31 mouse cellular contexts compared by ENCODE assay signal in the genomic region with DNA sequence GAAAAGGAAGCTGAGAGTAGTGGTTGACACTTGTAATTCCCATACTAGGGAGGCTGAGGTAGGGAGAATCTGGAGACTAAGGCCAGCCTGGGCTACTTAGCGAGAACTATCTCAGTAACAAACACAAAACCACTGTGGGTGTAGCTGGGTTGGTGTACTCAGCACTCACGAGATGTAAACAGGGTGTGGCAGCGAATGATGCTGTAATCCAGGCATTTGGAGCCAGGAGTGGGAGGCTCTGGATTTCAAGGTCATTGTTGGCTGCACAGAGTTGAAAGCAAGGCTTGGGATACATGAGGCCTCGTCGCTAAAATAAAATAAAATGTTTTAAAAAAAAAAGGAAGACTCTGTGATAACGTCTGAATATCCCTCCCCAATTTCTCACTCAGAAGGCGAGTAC. TPM values are rescaled to one million over a fixed set of nuclear protein-coding genes. Genes with fewer than 3 reads are reported as not detected.
"Had no signal": no experiment of that assay in that cellular context is flagged by ENCODE, and none has a peak within 500 bp of the region (broad histone marks: within the 10 kb centered on the region; RNA-seq: fewer than 3 reads in every experiment).

No protein-coding gene starts in this region.

- H3K27me3 ChIP-seq: limb, embryonic 13.5 days; liver, embryonic 13.5 days; megakaryocyte, embryonic 14.5 days; midbrain, embryonic 13.5 days; neural tube, embryonic 13.5 days; stomach, embryonic 15.5 days had no signal

- H3K27ac ChIP-seq: layer of hippocampus, adult 2 months; limb, embryonic 10.5 days; limb, embryonic 13.5 days; liver, embryonic 13.5 days; midbrain, embryonic 10.5 days; midbrain, embryonic 13.5 days; neural tube, embryonic 13.5 days; stomach, embryonic 15.5 days had no signal

- H3K4me1 ChIP-seq: limb, embryonic 10.5 days; limb, embryonic 13.5 days; liver, embryonic 13.5 days; megakaryocyte, embryonic 14.5 days; neural tube, embryonic 13.5 days; stomach, embryonic 15.5 days had no signal

- DNase-seq: kidney, adult 9 months; layer of hippocampus, adult 9-11 months; liver; liver, embryonic 13.5 days; lung, embryonic 14.5 days; lung, postnatal 10 days; lung, postnatal 36 days; retina, postnatal 1 day; right cerebral cortex, postnatal 25 days; spleen, adult 18-20 months; thymus, adult 18-20 months; thymus, postnatal 36 days had no signal

- H3K4me3 ChIP-seq: layer of hippocampus, adult 2 months; limb, embryonic 10.5 days; limb, embryonic 13.5 days; liver, embryonic 13.5 days; megakaryocyte, embryonic 14.5 days; midbrain, embryonic 10.5 days; midbrain, embryonic 13.5 days; myocyte; neural tube, embryonic 13.5 days; stomach, embryonic 15.5 days had no signal

- H3K4me2 ChIP-seq: limb, embryonic 13.5 days; liver, embryonic 13.5 days; lung, embryonic 14.5 days; midbrain, embryonic 13.5 days; neural tube, embryonic 13.5 days; stomach, embryonic 15.5 days had no signal

- H3K9me3 ChIP-seq: limb, embryonic 10.5 days; limb, embryonic 13.5 days; liver, embryonic 13.5 days; midbrain, embryonic 13.5 days; neural tube, embryonic 13.5 days; stomach, embryonic 15.5 days had no signal

- H3K36me3 ChIP-seq: limb, embryonic 10.5 days; limb, embryonic 13.5 days; liver, embryonic 13.5 days; midbrain, embryonic 10.5 days; midbrain, embryonic 13.5 days; neural tube, embryonic 13.5 days; stomach, embryonic 15.5 days had no signal

- ATAC-seq: midbrain, embryonic 13.5 days; midbrain, embryonic 16.5 days had no signal

- H3K9ac ChIP-seq: limb, embryonic 13.5 days; liver, embryonic 13.5 days; lung, embryonic 14.5 days; midbrain, embryonic 13.5 days; neural tube, embryonic 13.5 days; stomach, embryonic 15.5 days had no signal

RNA-seq across cellular contexts. Expression of a gene that starts 14.5 kb away (rescaled TPM):
- total RNA-seq: layer of hippocampus, adult 2 months; layer of hippocampus, postnatal 25 days; left cerebral cortex, adult 18-20 months; left cerebral cortex, postnatal 25 days; monocyte, adult 5-6 weeks; neutrophil, adult 5-6 weeks had no signal
- polyA plus RNA-seq: kidney, embryonic 16.5 days; large intestine, adult 2 months; limb, embryonic 10.5 days; liver, embryonic 13.5 days; liver, embryonic 16.5 days; lung, embryonic 14.5 days; midbrain, embryonic 10.5 days; midbrain, embryonic 13.5 days; midbrain, embryonic 16.5 days; myocyte; neural tube, embryonic 13.5 days; stomach, embryonic 15.5 days; urinary bladder, adult 2 months had no signal

RNA-seq across cellular contexts. Expression of a gene that starts 24.7 kb away (rescaled TPM):
- total RNA-seq: layer of hippocampus, adult 2 months; layer of hippocampus, postnatal 25 days; left cerebral cortex, adult 18-20 months; left cerebral cortex, postnatal 25 days; monocyte, adult 5-6 weeks; neutrophil, adult 5-6 weeks had no signal
- polyA plus RNA-seq: kidney, embryonic 16.5 days; large intestine, adult 2 months; limb, embryonic 10.5 days; liver, embryonic 13.5 days; liver, embryonic 16.5 days; lung, embryonic 14.5 days; midbrain, embryonic 10.5 days; midbrain, embryonic 13.5 days; stomach, embryonic 15.5 days; urinary bladder, adult 2 months had no signal

RNA-seq across cellular contexts. Expression of a gene that starts 32.0 kb away (rescaled TPM):
- total RNA-seq: layer of hippocampus, postnatal 25 days; monocyte, adult 5-6 weeks; neutrophil, adult 5-6 weeks had no signal
- polyA plus RNA-seq: kidney, embryonic 16.5 days; large intestine, adult 2 months; limb, embryonic 10.5 days; limb, embryonic 13.5 days; liver, embryonic 13.5 days; liver, embryonic 16.5 days; lung, embryonic 14.5 days; midbrain, embryonic 10.5 days; midbrain, embryonic 13.5 days; midbrain, embryonic 16.5 days; myocyte; neural tube, embryonic 13.5 days had no signal

RNA-seq across cellular contexts. Expression of a gene that starts 45.2 kb away (rescaled TPM):
- total RNA-seq: left cerebral cortex, adult 18-20 months; left cerebral cortex, postnatal 25 days; monocyte, adult 5-6 weeks; neutrophil, adult 5-6 weeks had no signal
- polyA plus RNA-seq: large intestine, adult 2 months; limb, embryonic 10.5 days; limb, embryonic 13.5 days; liver, embryonic 13.5 days; liver, embryonic 16.5 days; midbrain, embryonic 10.5 days; midbrain, embryonic 13.5 days; midbrain, embryonic 16.5 days; myocyte; neural tube, embryonic 13.5 days; stomach, embryonic 15.5 days; urinary bladder, adult 2 months had no signal

RNA-seq across cellular contexts. Expression of a gene that starts 58.9 kb away (rescaled TPM):
- polyA plus RNA-seq: myocyte had no signal
